Mouse (Mus musculus): ENCODE results near the gene Uqcrc2. TPM values are rescaled to one million over a fixed set of nuclear protein-coding genes. Genes with fewer than 3 reads are reported as not detected.

Uqcrc2 gene
- polyA plus RNA-seq, 1 experiment = 279 TPM

GRCm38 (mm10) chr7:120634301-120634700 is 675 bp upstream of the Uqcrc2 start:
- 3% methylated on average over 9 of the region's 9 CpGs for WGBS
- Histone ChIP-seq H3K27ac (ENCODE audit: insufficient read depth, low read length) (no peak overlapping the region), H3K4me3 (replicated peaks; ENCODE audit: insufficient read depth, low read depth, low read length) (peak overlapping the region; percentile 88), H3K27me3 (ENCODE audit: control insufficient read depth, insufficient read depth, low read length) (no peaks in the 10 kb centered on the region), H3K4me1 (ENCODE audit: control insufficient read depth, insufficient read depth, low read length) (peaks cover 3% of the 10 kb centered on the region; the same call in 1 of the 2 replicates)
- TF ChIP-seq POLR2A (IDR thresholded peaks at IDR 0.05; ENCODE audit: borderline replicate concordance, insufficient read depth, low read length) = no peak
- TF ChIP-seq CTCF (IDR thresholded peaks at IDR 0.05; ENCODE audit: borderline replicate concordance, insufficient read depth, low read depth, low read length) = no peak
- no peak for DNase-seq

GRCm38 (mm10) chr7:120635362-120635781 is 396 bp downstream of the Uqcrc2 start:
- peaks cover 3% of the 10 kb centered on the region; the same call in 1 of the 2 replicates for H3K4me1 ChIP-seq (ENCODE audit: control insufficient read depth, insufficient read depth, low read length)
- TF ChIP-seq CTCF (IDR thresholded peaks at IDR 0.05; ENCODE audit: borderline replicate concordance, insufficient read depth, low read depth, low read length) (no peak), POLR2A (IDR thresholded peaks at IDR 0.05; ENCODE audit: borderline replicate concordance, insufficient read depth, low read length) (no peak)
- peak overlapping the region; percentile 92 for H3K27ac ChIP-seq (ENCODE audit: insufficient read depth, low read length)
- H3K4me3 ChIP-seq (replicated peaks; ENCODE audit: insufficient read depth, low read depth, low read length) = peak overlapping the region; percentile 88
- no peaks in the 10 kb centered on the region for H3K27me3 ChIP-seq (ENCODE audit: control insufficient read depth, insufficient read depth, low read length)
- WGBS = 0% methylated on average over 32 of the region's 32 CpGs
- DNase-seq = no peak

- under 1% methylated on average over 11 of the region's 11 CpGs for WGBS
- no peaks in the 10 kb centered on the region for H3K27me3 ChIP-seq (ENCODE audit: control insufficient read depth, insufficient read depth, low read length)
- no peak for TF ChIP-seq POLR2A (IDR thresholded peaks at IDR 0.05; ENCODE audit: borderline replicate concordance, insufficient read depth, low read length)
- no peak for TF ChIP-seq CTCF (IDR thresholded peaks at IDR 0.05; ENCODE audit: borderline replicate concordance, insufficient read depth, low read depth, low read length)
- H3K27ac ChIP-seq (ENCODE audit: insufficient read depth, low read length) = no peak overlapping the region; the same call in 1 of the 2 replicates
- peaks cover 3% of the 10 kb centered on the region; the same call in 1 of the 2 replicates for H3K4me1 ChIP-seq (ENCODE audit: control insufficient read depth, insufficient read depth, low read length)
- peak overlapping the region; percentile 88 for H3K4me3 ChIP-seq (replicated peaks; ENCODE audit: insufficient read depth, low read depth, low read length)
- DNase-seq = no peak
Measured at GRCm38 (mm10) chr7:120635821-120636220, 845 bp downstream of the Uqcrc2 start.

GRCm38 (mm10) chr7:120643217-120643616 is 8.2 kb downstream of the Uqcrc2 start:
- Histone ChIP-seq H3K4me3 (replicated peaks; ENCODE audit: insufficient read depth, low read depth, low read length) (no peak overlapping the region), H3K27me3 (ENCODE audit: control insufficient read depth, insufficient read depth, low read length) (no peaks in the 10 kb centered on the region), H3K27ac (ENCODE audit: insufficient read depth, low read length) (no peak overlapping the region), H3K4me1 (ENCODE audit: control insufficient read depth, insufficient read depth, low read length) (no peaks in the 10 kb centered on the region)
- 74% methylated on average over 4 of the region's 4 CpGs for WGBS
- TF ChIP-seq CTCF (IDR thresholded peaks at IDR 0.05; ENCODE audit: borderline replicate concordance, insufficient read depth, low read depth, low read length) = no peak
- TF ChIP-seq POLR2A (IDR thresholded peaks at IDR 0.05; ENCODE audit: borderline replicate concordance, insufficient read depth, low read length) = no peak
- no peak for DNase-seq

GRCm38 (mm10) chr7:120647849-120648248 is 12.9 kb downstream of the Uqcrc2 start:
- H3K27ac ChIP-seq (ENCODE audit: insufficient read depth, low read length) = no peak overlapping the region
- TF ChIP-seq POLR2A (IDR thresholded peaks at IDR 0.05; ENCODE audit: borderline replicate concordance, insufficient read depth, low read length) (no peak), CTCF (IDR thresholded peaks at IDR 0.05; ENCODE audit: borderline replicate concordance, insufficient read depth, low read depth, low read length) (no peak)
- no peaks in the 10 kb centered on the region for H3K4me1 ChIP-seq (ENCODE audit: control insufficient read depth, insufficient read depth, low read length)
- H3K27me3 ChIP-seq (ENCODE audit: control insufficient read depth, insufficient read depth, low read length) = no peaks in the 10 kb centered on the region
- H3K4me3 ChIP-seq (replicated peaks; ENCODE audit: insufficient read depth, low read depth, low read length) = no peak overlapping the region
- no peak for DNase-seq
- WGBS = 15% methylated on average over 2 of the region's 2 CpGs

GRCm38 (mm10) chr7:120662079-120662478 is 27.1 kb downstream of the Uqcrc2 start:
- TF ChIP-seq POLR2A (IDR thresholded peaks at IDR 0.05; ENCODE audit: borderline replicate concordance, insufficient read depth, low read length) (no peak), CTCF (IDR thresholded peaks at IDR 0.05; ENCODE audit: borderline replicate concordance, insufficient read depth, low read depth, low read length) (no peak)
- Histone ChIP-seq H3K27ac (ENCODE audit: insufficient read depth, low read length) (no peak overlapping the region), H3K4me1 (ENCODE audit: control insufficient read depth, insufficient read depth, low read length) (no peaks in the 10 kb centered on the region), H3K27me3 (ENCODE audit: control insufficient read depth, insufficient read depth, low read length) (no peaks in the 10 kb centered on the region), H3K4me3 (replicated peaks; ENCODE audit: insufficient read depth, low read depth, low read length) (no peak overlapping the region)
- WGBS = 94% methylated on average over 4 of the region's 4 CpGs
- DNase-seq = no peak

- H3K27ac ChIP-seq (ENCODE audit: insufficient read depth, low read length) = no peak within 1 kb of the TSS
- WGBS = 21% methylated on average over 14 of the region's 14 CpGs
- TF ChIP-seq POLR2A (IDR thresholded peaks at IDR 0.05; ENCODE audit: borderline replicate concordance, insufficient read depth, low read length) (no peak), CTCF (IDR thresholded peaks at IDR 0.05; ENCODE audit: borderline replicate concordance, insufficient read depth, low read depth, low read length) (peak; percentile 84)
- H3K4me1 ChIP-seq (ENCODE audit: control insufficient read depth, insufficient read depth, low read length) = no peaks in the 10 kb centered on the region
- DNase-seq = peak; percentile 57 to 71
- no peak within 1 kb of the TSS for H3K4me3 ChIP-seq (replicated peaks; ENCODE audit: insufficient read depth, low read depth, low read length)
- H3K27me3 ChIP-seq (ENCODE audit: control insufficient read depth, insufficient read depth, low read length) = no peaks in the 10 kb centered on the region
Measured at GRCm38 (mm10) chr7:120670153-120670875, 35.3 kb downstream of the Uqcrc2 start, which contains the start of gene Pdzd9. TSS of gene Pdzd9 (minus strand) at chr7:120670343.

- WGBS = 63% methylated on average over 2 of the region's 2 CpGs
- no peak overlapping the region for H3K4me3 ChIP-seq (replicated peaks; ENCODE audit: insufficient read depth, low read depth, low read length)
- TF ChIP-seq POLR2A (IDR thresholded peaks at IDR 0.05; ENCODE audit: borderline replicate concordance, insufficient read depth, low read length) = no peak
- no peak for TF ChIP-seq CTCF (IDR thresholded peaks at IDR 0.05; ENCODE audit: borderline replicate concordance, insufficient read depth, low read depth, low read length)
Measured at GRCm38 (mm10) chr7:120671271-120671670, 36.3 kb downstream of the Uqcrc2 start.

More at GRCm38 (mm10) chr7:120671271-120671670, 36.3 kb downstream of the Uqcrc2 start:
- H3K27ac ChIP-seq (ENCODE audit: insufficient read depth, low read length) = no peak overlapping the region
- DNase-seq = no peak
- no peaks in the 10 kb centered on the region for H3K4me1 ChIP-seq (ENCODE audit: control insufficient read depth, insufficient read depth, low read length)
- H3K27me3 ChIP-seq (ENCODE audit: control insufficient read depth, insufficient read depth, low read length) = no peaks in the 10 kb centered on the region
